Mouse (Mus musculus): ENCODE measurements around the gene Sesn2. TPM values are rescaled to one million over a fixed set of nuclear protein-coding genes. Genes with fewer than 3 reads are reported as not detected.
A peak's percentile ranks its signal among the peaks of the same experiment; 100 is the strongest.
"Not testable (repeated sequence)": the region's sequence is repeated elsewhere in the genome, so short reads cannot be mapped to it uniquely, and the experiment has no call there.

Sesn2 gene
- polyA plus RNA-seq, 1 experiment from 2014 or later = 10.6 TPM

GRCm38 (mm10) chr4:132491057-132491456 is 19.2 kb downstream of the Sesn2 start:
- Histone ChIP-seq H3K4me1 (peaks cover 17% of the 10 kb centered on the region), H3K27ac (no peak overlapping the region), H3K27me3 (replicated peaks) (no peaks in the 10 kb centered on the region), H3K4me3 (no peak overlapping the region), H3K9me3 (replicated peaks) (no peaks in the 10 kb centered on the region), H3K9ac (no peak overlapping the region), H3K4me2 (no peak overlapping the region), H3K36me3 (peaks cover 39% of the 10 kb centered on the region)
- 79% methylated on average over 8 of the region's 8 CpGs for WGBS (ENCODE audit: insufficient replicate concordance)
- ATAC-seq = no peak

- no peaks in the 10 kb centered on the region for H3K9me3 ChIP-seq (replicated peaks)
- no peak for ATAC-seq
- no peak overlapping the region for H3K27ac ChIP-seq
- no peak overlapping the region for H3K4me2 ChIP-seq
- H3K4me1 ChIP-seq = peaks cover 17% of the 10 kb centered on the region
- H3K36me3 ChIP-seq = peaks cover 33% of the 10 kb centered on the region
- WGBS (ENCODE audit: insufficient replicate concordance) = 61% methylated on average over 15 of the region's 15 CpGs
- H3K27me3 ChIP-seq (replicated peaks) = no peaks in the 10 kb centered on the region
- no peak overlapping the region for H3K9ac ChIP-seq
- no peak overlapping the region for H3K4me3 ChIP-seq
Observed at GRCm38 (mm10) chr4:132490273-132491010, 19.9 kb downstream of the Sesn2 start.

DNA sequence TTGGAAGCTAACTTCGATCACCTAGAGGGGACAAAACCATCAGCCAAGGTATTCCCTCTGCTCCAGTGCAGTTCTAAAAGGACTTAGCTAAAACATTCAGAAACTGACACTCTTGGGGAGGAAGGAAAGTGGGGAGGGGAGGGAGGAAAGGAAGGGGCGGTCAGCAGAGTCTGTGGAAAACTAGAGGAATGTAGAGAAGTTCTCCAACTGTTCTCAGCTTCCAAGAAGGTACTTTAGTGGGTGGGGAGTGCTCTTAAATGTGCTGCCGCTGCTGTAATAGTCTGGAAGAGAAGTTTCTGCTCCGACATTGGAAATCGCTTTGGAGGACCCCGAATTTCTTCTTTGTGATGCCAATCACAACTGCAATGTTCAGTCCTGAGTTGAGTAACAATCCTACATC is 21.3 kb downstream of the Sesn2 start:
- Histone ChIP-seq H3K27ac (no peak overlapping the region), H3K9ac (no peak overlapping the region), H3K27me3 (replicated peaks) (no peaks in the 10 kb centered on the region), H3K4me1 (peaks cover 17% of the 10 kb centered on the region), H3K36me3 (peaks cover 20% of the 10 kb centered on the region), H3K4me3 (no peak overlapping the region), H3K4me2 (no peak overlapping the region), H3K9me3 (replicated peaks) (no peaks in the 10 kb centered on the region)
- ATAC-seq = no peak
- 83% methylated on average over 6 of the region's 6 CpGs for WGBS (ENCODE audit: insufficient replicate concordance)

- WGBS (ENCODE audit: insufficient replicate concordance) = 86% methylated on average over 3 of the region's 3 CpGs
- no peaks in the 10 kb centered on the region for H3K27me3 ChIP-seq (replicated peaks)
- H3K36me3 ChIP-seq = peaks cover 15% of the 10 kb centered on the region
- H3K9ac ChIP-seq = no peak overlapping the region
- H3K4me2 ChIP-seq = no peak overlapping the region
- peaks cover 17% of the 10 kb centered on the region for H3K4me1 ChIP-seq
- no peak overlapping the region for H3K27ac ChIP-seq
- ATAC-seq = no peak
- no peaks in the 10 kb centered on the region for H3K9me3 ChIP-seq (replicated peaks)
- no peak overlapping the region for H3K4me3 ChIP-seq
Observed at GRCm38 (mm10) chr4:132488521-132488920, 21.8 kb downstream of the Sesn2 start.

GRCm38 (mm10) chr4:132484820-132485219 is 25.5 kb downstream of the Sesn2 start:
- H3K36me3 ChIP-seq = no peaks in the 10 kb centered on the region
- no peaks in the 10 kb centered on the region for H3K27me3 ChIP-seq (replicated peaks)
- H3K9me3 ChIP-seq (replicated peaks) = no peaks in the 10 kb centered on the region
- H3K4me2 ChIP-seq = no peak overlapping the region
- H3K4me3 ChIP-seq = no peak overlapping the region
- no peaks in the 10 kb centered on the region for H3K4me1 ChIP-seq
- ATAC-seq = no peak
- no peak overlapping the region for H3K9ac ChIP-seq
- WGBS (ENCODE audit: insufficient replicate concordance) = 55% methylated on average over 5 of the region's 5 CpGs
- H3K27ac ChIP-seq = no peak overlapping the region

DNA sequence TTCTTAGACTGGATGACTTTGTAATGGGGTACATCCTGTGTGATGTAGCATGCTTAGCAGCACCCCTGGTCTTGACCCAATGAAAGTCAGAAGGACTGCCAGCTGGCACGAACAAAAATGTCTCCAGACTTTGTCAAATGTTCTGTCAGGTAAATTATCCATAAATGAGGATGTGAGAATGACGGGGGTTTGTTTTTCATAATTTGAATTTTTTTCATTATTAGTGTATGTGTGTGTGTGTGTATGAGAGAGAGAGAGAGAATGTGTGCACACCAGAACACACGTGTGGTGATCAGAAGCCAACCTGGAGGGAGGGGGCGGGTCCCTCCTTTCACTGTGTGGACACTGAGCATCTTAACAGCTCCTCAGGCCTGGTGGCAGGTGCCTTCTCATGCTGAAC is 26.1 kb downstream of the Sesn2 start:
- Histone ChIP-seq H3K9me3 (replicated peaks) (no peaks in the 10 kb centered on the region), H3K9ac (no peak overlapping the region), H3K36me3 (no peaks in the 10 kb centered on the region), H3K4me2 (no peak overlapping the region), H3K27ac (no peak overlapping the region), H3K27me3 (replicated peaks) (no peaks in the 10 kb centered on the region), H3K4me3 (no peak overlapping the region), H3K4me1 (peaks cover 2% of the 10 kb centered on the region; the same call in 1 of the 2 replicates)
- ATAC-seq = no peak
- WGBS (ENCODE audit: insufficient replicate concordance) = 74% methylated on average over 4 of the region's 4 CpGs

DNA sequence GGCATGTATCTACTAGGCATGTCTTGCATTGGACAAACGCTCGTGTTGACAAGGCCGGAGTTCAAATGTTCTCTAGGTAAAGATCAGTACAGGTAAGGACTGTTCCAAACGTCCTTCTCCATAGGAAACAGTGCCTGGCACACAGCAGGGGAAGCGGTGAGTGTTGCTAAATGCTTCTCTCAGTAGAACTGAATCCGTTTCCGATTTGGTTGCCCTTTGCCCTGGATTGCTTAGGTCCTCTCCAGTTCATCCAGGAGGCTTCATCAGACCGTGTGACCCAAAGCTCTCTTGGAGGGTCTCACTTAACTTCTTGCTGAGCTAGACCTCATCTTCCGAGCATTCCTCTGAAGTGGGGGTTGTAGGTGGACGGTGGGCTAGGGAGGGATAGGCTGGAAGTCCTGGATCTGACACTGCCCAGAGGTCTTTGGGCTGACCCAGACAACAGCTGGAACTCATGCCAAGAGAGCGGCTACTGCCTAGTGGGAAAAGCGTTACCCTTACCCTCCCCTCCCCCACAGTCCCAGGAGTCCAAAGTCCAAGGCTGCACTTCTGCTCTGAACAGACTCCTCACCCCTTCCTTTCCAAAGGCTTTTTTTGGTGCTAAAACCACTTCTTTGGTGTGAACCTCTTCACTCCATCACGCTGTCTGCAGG is 27.2 kb downstream of the Sesn2 start:
- Histone ChIP-seq H3K4me2 (no peak overlapping the region), H3K36me3 (no peaks in the 10 kb centered on the region), H3K27ac (peak overlapping the region; percentile 43), H3K4me1 (peaks cover 5% of the 10 kb centered on the region; the same call in 1 of the 2 replicates), H3K9ac (no peak overlapping the region), H3K4me3 (no peak overlapping the region), H3K9me3 (replicated peaks) (no peaks in the 10 kb centered on the region), H3K27me3 (replicated peaks) (no peaks in the 10 kb centered on the region)
- no peak for ATAC-seq
- WGBS (ENCODE audit: insufficient replicate concordance) = 62% methylated on average over 13 of the region's 13 CpGs

GRCm38 (mm10) chr4:132482104-132482503 is 28.2 kb downstream of the Sesn2 start:
- H3K27ac ChIP-seq = not testable (repeated sequence)
- 62% methylated on average over 3 of the region's 3 CpGs for WGBS (ENCODE audit: insufficient replicate concordance)

GRCm38 (mm10) chr4:132477833-132478232 is 32.5 kb downstream of the Sesn2 start:
- no peaks in the 10 kb centered on the region for H3K9me3 ChIP-seq (replicated peaks)
- no peak overlapping the region for H3K9ac ChIP-seq
- 82% methylated on average over 8 of the region's 8 CpGs for WGBS (ENCODE audit: insufficient replicate concordance)
- no peaks in the 10 kb centered on the region for H3K36me3 ChIP-seq
- no peak for ATAC-seq
- no peak overlapping the region for H3K4me3 ChIP-seq
- H3K27ac ChIP-seq = no peak overlapping the region
- H3K4me2 ChIP-seq = no peak overlapping the region
- H3K4me1 ChIP-seq = peaks cover 16% of the 10 kb centered on the region
- H3K27me3 ChIP-seq (replicated peaks) = no peaks in the 10 kb centered on the region

More at GRCm38 (mm10) chr4:132482104-132482503, 28.2 kb downstream of the Sesn2 start:
- H3K9me3 ChIP-seq (replicated peaks); H3K9ac ChIP-seq; H3K4me3 ChIP-seq; H3K4me2 ChIP-seq; H3K4me1 ChIP-seq; H3K27me3 ChIP-seq (replicated peaks); H3K36me3 ChIP-seq; ATAC-seq: not testable (repeated sequence)

DNA sequence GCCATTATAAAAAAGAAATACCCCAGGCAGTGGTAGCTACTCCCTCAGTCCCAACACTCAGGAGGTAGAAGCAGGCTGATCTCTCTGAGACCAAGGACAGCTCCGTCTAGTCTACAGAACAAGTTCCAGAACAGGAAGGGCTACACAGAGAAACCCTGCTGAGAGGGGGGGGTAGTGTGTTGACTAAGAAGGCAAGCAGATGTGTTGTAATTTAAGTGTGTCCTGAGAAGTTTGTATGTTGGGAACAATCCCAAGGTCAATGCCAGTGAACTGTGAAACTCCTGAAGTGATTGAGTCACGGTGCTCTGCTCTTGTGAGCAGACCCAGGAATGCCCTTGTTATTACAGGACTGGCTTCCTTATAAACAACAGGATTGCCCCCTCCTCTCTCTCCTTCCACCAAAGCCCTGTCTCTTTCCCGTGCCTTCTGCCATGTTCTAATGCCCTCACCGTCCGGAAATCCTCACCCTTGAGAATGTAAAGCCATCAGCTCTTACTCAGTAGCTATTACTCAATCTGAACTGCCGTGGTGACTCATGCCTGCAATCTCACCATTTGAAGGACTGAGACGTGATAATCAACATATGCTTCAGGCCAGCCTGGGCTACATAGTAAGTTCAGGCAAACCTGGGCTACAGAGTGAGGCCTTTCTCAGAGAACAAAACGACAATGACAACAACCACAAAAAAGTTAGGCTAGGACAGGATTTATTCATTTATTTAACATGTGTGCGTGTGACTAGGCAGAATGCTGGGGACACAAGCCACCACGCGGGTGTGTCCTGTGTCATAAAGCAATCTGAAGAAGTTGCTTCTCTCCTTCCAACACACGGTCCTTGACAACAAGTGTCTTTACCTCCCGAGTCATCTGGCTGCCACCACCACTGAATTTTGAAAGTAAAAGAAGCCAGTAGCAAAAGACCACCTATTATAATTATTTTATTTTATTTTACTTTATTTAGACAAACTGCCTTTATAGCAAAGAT is 34.1 kb downstream of the Sesn2 start:
- Histone ChIP-seq H3K4me2 (no peak overlapping the region), H3K9ac (no peak overlapping the region), H3K27me3 (replicated peaks) (no peaks in the 10 kb centered on the region), H3K27ac (no peak overlapping the region), H3K4me3 (no peak overlapping the region), H3K9me3 (replicated peaks) (no peaks in the 10 kb centered on the region), H3K36me3 (no peaks in the 10 kb centered on the region), H3K4me1 (peaks cover 20% of the 10 kb centered on the region)
- 63% methylated on average over 13 of the region's 13 CpGs for WGBS (ENCODE audit: insufficient replicate concordance)
- no peak for ATAC-seq

GRCm38 (mm10) chr4:132474631-132475030 is 35.7 kb downstream of the Sesn2 start:
- Histone ChIP-seq H3K27ac (no peak overlapping the region), H3K9me3 (replicated peaks) (no peaks in the 10 kb centered on the region), H3K9ac (no peak overlapping the region), H3K36me3 (no peaks in the 10 kb centered on the region), H3K4me3 (no peak overlapping the region), H3K27me3 (replicated peaks) (no peaks in the 10 kb centered on the region), H3K4me2 (no peak overlapping the region), H3K4me1 (peaks cover 30% of the 10 kb centered on the region)
- ATAC-seq = no peak
- WGBS (ENCODE audit: insufficient replicate concordance) = 76% methylated on average over 4 of the region's 4 CpGs

GRCm38 (mm10) chr4:132473411-132473810 is 36.9 kb downstream of the Sesn2 start:
- Histone ChIP-seq H3K27me3 (replicated peaks) (no peaks in the 10 kb centered on the region), H3K27ac (0 out of 2 replicates have a peak overlapping the region, but pooled peaks have one; percentile 17), H3K9ac (no peak overlapping the region), H3K9me3 (replicated peaks) (no peaks in the 10 kb centered on the region), H3K4me2 (peak overlapping the region; percentile 25), H3K36me3 (no peaks in the 10 kb centered on the region), H3K4me3 (no peak overlapping the region), H3K4me1 (peaks cover 35% of the 10 kb centered on the region)
- ATAC-seq = no peak
- 48% methylated on average over 9 of the region's 9 CpGs for WGBS (ENCODE audit: insufficient replicate concordance)

All from liver, embryonic 12.5 days (tissue).